Mouse (Mus musculus): ENCODE data around the gene Tdrd7.

- no peak for TF ChIP-seq CTCF (IDR thresholded peaks at IDR 0.05; ENCODE audit: borderline replicate concordance, control insufficient read depth, extremely low read depth, insufficient read depth, low read length, poor library complexity)
- TF ChIP-seq POLR2A (IDR thresholded peaks at IDR 0.05; ENCODE audit: control insufficient read depth, extremely low read depth, insufficient read depth, low read length, poor library complexity) = no peak
Measured at GRCm38 (mm10) chr4:46082555-46082954, 117.4 kb downstream of the Tdrd7 start.
